Mouse (Mus musculus) forebrain, embryonic 13.5 days (tissue): ENCODE data around the gene Rab11fip4. TPM values are rescaled to one million over a fixed set of nuclear protein-coding genes. Genes with fewer than 3 reads are reported as not detected.
A peak's percentile ranks its signal among the peaks of the same experiment; 100 is the strongest.

Experiments used
- ATAC-seq: fragments of 200-750 bp; cut with Nextera tagmentation; 2 replicates; pipeline ENCODE4 v1.8.0; 2017
- H3K27ac ChIP-seq: fragments of 300-500 bp; sonication (generic); 2 replicates; pipeline ENCODE4 v1.5.1; 2015; ENCODE audit warnings: inconsistent platforms, mild to moderate bottlenecking, moderate library complexity
- H3K27me3 ChIP-seq: fragments of 300-500 bp; sonication (generic); 2 replicates; pipeline ENCODE4 v1.6.1; 2015; ENCODE audit warnings: mild to moderate bottlenecking, inconsistent platforms
- H3K36me3 ChIP-seq: fragments of 300-500 bp; sonication (generic); 2 replicates; pipeline ENCODE4 v1.6.1; 2015; ENCODE audit warnings: mild to moderate bottlenecking, inconsistent platforms; ENCODE audit not compliant: poor library complexity, severe bottlenecking
- H3K4me1 ChIP-seq: fragments of 300-500 bp; sonication (generic); 2 replicates; pipeline ENCODE4 v1.6.1; 2015; ENCODE audit warnings: inconsistent platforms
- H3K4me2 ChIP-seq: fragments of 300-500 bp; sonication (generic); 2 replicates; pipeline ENCODE4 v1.6.1; 2015; ENCODE audit warnings: inconsistent platforms, mild to moderate bottlenecking, moderate library complexity
- H3K4me3 ChIP-seq: fragments of 300-500 bp; sonication (generic); 2 replicates; pipeline ENCODE4 v1.5.1; 2015; ENCODE audit warnings: mild to moderate bottlenecking, inconsistent platforms
- H3K9ac ChIP-seq: fragments of 300-500 bp; sonication (generic); 2 replicates; pipeline ENCODE4 v1.6.1; 2015; ENCODE audit warnings: mild to moderate bottlenecking, inconsistent platforms
- H3K9me3 ChIP-seq: fragments of 300-500 bp; sonication (generic); replicated peaks from 2 replicates; pipeline ENCODE4 v1.6.1; 2016; ENCODE audit warnings: inconsistent platforms
- whole genome bisulfite sequencing: fragments of 180-500 bp; shearing (Covaris S2); methylation state at CpG from one replicate; pipeline ENCODE4 v1.1.7; 2015; 5-methylcytosine and 5-hydroxymethylcytosine counted together
- polyA plus RNA-seq: library from polyadenylated mRNA; unstranded; fragments of >200 nt; fragmentation: Nextera tagmentation; extraction: Ambion mirVana; gene quantifications from 2 replicates; pipeline ENCODE4 v1.2.1, GENCODE M21; 2015

Rab11fip4 gene
- polyA plus RNA-seq, 1 experiment from 2014 or later, result 16.2 TPM

DNA sequence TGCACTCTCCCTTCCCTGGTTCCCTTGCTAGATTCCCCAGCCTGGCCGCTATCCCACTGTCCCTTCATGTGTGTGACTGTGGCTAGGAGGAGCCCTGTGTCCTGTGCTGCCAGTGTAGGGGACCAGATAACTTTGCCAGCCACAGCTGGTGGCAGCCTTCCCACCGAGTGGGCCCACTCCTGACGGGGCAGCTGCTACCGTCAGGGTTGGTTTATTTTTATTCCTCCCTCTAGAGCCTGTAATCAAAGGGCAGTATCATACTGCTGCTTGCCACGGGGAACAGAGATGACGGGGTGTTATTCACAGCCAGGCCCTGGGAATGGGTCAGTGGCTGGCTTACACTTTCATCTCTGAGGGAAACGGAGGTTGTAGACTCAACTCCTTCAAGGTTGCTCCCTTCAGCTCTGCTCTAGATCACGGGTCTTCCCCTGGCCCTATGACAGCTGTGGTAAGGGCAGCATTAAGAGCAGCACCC, 53.7 kb downstream of the Rab11fip4 start:
- no peak for ATAC-seq
- H3K4me2 ChIP-seq, result no peak overlapping the region
- no peak overlapping the region for H3K4me3 ChIP-seq
- H3K9ac ChIP-seq, result no peak overlapping the region; the same call in 1 of the 2 replicates
- 48% methylated on average over 8 of the region's 8 CpGs for WGBS
- H3K4me1 ChIP-seq, result peaks cover 70% of the 10 kb centered on the region
- no peaks in the 10 kb centered on the region for H3K27me3 ChIP-seq
- no peaks in the 10 kb centered on the region for H3K36me3 ChIP-seq
- H3K9me3 ChIP-seq, result no peaks in the 10 kb centered on the region
- H3K27ac ChIP-seq, result 0 out of 2 replicates have a peak overlapping the region, but pooled peaks have one; percentile 25

DNA sequence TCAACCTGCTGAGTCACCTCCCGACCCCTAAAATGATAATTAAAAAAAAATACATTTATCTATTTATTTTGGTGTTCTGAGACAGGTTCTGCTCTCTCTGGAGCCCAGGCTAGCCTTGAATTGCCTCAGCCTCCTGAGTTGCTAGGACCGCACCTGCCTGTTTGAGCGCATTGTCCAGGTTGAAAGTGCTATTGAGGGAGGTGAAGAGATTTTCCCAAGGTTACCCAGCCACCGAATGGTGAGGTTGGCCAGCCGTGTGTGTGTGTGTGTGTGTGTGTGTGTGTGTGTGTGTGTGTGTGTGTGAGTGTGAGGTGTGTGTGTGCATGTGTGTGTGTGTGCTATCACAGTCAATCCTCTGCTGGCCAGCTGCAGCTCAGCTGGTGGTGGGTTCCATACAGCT, 55.0 kb downstream of the Rab11fip4 start:
- Histone ChIP-seq H3K27me3 (no peaks in the 10 kb centered on the region), H3K4me3 (no peak overlapping the region), H3K9ac (no peak overlapping the region), H3K36me3 (no peaks in the 10 kb centered on the region), H3K4me1 (peaks cover 69% of the 10 kb centered on the region), H3K9me3 (no peaks in the 10 kb centered on the region), H3K27ac (peak overlapping the region; percentile 85), H3K4me2 (no peak overlapping the region)
- no peak for ATAC-seq
- WGBS, result 57% methylated on average over 4 of the region's 5 CpGs

DNA sequence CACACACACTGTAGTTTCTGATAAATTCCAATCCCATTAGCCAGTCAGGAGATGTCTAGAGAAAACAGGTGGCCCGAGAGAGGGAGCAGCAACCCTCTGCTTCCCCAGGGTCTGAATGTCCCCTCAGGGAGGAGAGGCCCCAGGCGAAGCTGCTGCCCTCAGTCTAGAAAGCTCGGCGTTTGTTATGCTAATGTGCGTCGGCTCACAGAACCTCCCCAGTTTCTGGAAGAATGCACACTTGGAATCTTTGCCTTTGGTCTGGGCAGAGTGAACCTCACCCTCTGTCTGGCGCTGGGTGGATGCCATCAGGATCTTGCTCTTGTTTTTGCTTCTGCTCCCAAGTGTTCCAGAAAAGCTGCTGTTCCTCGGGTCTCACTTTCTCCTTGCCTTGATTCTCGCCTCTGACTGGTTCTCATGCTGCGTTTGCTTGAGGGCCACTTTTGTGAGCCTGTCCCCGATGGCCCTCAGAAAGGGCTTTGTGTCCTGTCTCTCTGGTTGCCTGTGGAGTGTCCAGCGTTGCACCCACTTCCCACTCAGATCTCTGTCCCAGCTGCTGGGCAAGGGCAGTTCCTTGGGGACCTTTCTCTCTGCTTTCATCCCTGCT, 55.6 kb downstream of the Rab11fip4 start:
- WGBS, result 2% methylated on average over 12 of the region's 12 CpGs
- no peak overlapping the region for H3K4me3 ChIP-seq
- H3K9ac ChIP-seq, result no peak overlapping the region
- H3K36me3 ChIP-seq, result no peaks in the 10 kb centered on the region
- H3K4me1 ChIP-seq, result peaks cover 68% of the 10 kb centered on the region
- peak overlapping the region; percentile 10 for H3K4me2 ChIP-seq
- peak overlapping the region; percentile 85 for H3K27ac ChIP-seq
- peak; percentile 80 for ATAC-seq
- no peaks in the 10 kb centered on the region for H3K9me3 ChIP-seq
- no peaks in the 10 kb centered on the region for H3K27me3 ChIP-seq

DNA sequence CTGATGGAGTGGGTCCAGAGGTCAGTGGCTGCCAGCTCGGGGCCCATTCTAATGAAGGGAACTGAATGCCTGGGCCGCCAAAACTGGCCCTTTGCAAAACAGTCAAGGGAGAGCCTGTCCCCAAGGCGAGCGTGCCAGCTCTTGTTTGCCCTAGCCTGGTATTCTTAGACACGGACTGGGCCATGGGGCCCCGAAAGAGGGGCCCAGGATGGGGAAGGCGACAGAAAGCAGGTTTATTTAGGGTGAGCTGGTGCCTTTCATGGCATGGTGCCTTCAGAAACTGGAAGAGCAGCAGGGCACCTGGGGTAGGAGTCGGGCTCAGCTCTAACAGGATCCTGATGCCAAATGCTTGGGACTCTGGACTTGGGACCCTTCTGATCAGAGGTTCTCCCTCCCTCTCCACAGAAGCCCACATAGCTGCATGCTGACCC, 56.1 kb downstream of the Rab11fip4 start:
- H3K27ac ChIP-seq, result peak overlapping the region; percentile 85
- H3K9me3 ChIP-seq, result no peaks in the 10 kb centered on the region
- H3K4me2 ChIP-seq, result peak overlapping the region; percentile 10
- H3K9ac ChIP-seq, result no peak overlapping the region
- WGBS, result 15% methylated on average over 8 of the region's 8 CpGs
- peaks cover 68% of the 10 kb centered on the region for H3K4me1 ChIP-seq
- no peaks in the 10 kb centered on the region for H3K27me3 ChIP-seq
- 0 out of 2 replicates have a peak, but pooled peaks have one; percentile 27 for ATAC-seq
- no peak overlapping the region for H3K4me3 ChIP-seq
- H3K36me3 ChIP-seq, result no peaks in the 10 kb centered on the region

DNA sequence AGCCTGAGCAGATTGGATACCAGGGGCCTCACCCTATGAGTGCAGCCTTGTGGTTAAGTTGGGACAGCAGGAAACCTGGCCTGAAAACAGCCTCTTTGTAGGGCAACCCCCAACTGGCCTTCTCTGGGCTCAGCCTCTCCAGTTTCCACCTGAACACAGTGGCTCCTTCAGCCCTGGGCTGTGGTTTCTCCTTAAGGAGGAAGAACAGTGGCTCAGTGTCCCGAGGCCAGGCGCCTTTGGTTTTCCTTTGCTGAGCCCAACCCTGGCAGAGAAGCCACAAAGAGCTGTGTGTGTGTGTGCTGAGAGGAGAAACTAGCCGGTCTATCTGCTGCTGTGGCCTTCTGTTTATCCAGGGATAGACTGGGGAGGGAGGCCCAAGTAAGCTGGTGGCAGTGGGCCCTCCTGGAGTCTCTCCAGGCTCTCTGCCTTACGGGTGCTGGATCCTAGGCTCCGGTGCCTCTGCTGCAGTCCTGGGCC, 59.4 kb downstream of the Rab11fip4 start:
- Histone ChIP-seq H3K9me3 (no peaks in the 10 kb centered on the region), H3K4me3 (no peak overlapping the region), H3K27me3 (no peaks in the 10 kb centered on the region), H3K27ac (peak overlapping the region; percentile 31), H3K4me2 (no peak overlapping the region), H3K4me1 (peaks cover 48% of the 10 kb centered on the region), H3K9ac (0 out of 2 replicates have a peak overlapping the region, but pooled peaks have one; percentile 2), H3K36me3 (no peaks in the 10 kb centered on the region)
- 26% methylated on average over 5 of the region's 5 CpGs for WGBS
- ATAC-seq, result no peak

DNA sequence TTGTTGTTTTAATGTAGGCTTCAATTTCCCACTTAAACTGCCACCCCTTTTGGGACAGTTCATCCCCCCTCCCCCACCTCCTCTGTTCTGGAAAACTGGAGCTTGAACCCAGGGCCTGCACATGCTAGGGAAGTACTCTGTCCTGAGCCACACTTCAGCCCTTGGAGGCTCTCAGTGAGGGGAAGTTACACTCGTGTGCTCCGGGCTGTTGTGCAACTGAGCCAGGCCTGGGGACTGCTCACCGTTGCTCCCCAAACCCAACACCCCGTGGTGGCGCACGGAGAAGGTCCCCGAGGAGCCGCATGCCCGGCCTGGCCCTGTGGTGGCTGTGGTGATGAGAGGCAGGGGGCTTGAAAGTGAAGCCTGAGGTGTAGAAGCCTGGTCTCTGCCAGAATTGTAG, 61.2 kb downstream of the Rab11fip4 start:
- Histone ChIP-seq H3K27ac (no peak overlapping the region), H3K9ac (no peak overlapping the region), H3K4me1 (peaks cover 30% of the 10 kb centered on the region), H3K9me3 (no peaks in the 10 kb centered on the region), H3K27me3 (no peaks in the 10 kb centered on the region), H3K36me3 (no peaks in the 10 kb centered on the region), H3K4me3 (no peak overlapping the region), H3K4me2 (no peak overlapping the region)
- 82% methylated on average over 9 of the region's 9 CpGs for WGBS
- 0 out of 2 replicates have a peak, but pooled peaks have one; percentile 10 for ATAC-seq

DNA sequence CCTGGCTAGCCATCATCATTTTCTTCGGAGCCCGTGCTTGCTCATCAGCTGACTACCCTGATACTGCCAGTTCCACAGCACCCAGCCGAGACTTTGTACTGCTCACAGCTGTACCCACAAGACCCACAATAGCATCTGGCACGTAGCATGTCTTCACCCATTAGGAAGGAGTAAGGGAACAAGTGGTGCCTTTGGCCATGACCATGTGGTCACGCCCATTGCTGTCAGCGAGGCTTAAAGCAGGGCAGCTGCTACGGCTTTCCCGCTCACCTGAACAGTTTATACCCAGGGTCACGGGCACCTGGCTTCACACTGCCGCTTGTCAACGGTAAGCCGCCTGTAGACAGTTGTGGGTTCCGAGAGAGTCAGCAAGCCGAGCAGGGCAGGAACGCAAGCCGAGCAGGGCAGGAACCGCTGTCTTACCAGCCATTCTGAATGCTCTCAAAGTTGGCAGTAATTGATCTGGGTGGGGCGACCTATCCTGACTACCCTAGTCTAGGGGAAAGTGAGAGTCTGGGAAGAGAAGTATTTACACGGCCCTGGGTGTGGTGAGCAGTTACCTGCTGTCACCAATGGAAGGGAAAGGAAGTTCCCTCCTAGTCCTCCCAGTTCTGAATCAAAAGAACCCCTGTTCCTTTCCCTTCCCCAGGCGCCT, 62.0 kb downstream of the Rab11fip4 start:
- peaks cover 23% of the 10 kb centered on the region for H3K4me1 ChIP-seq
- WGBS, result 87% methylated on average over 20 of the region's 20 CpGs
- H3K9ac ChIP-seq, result no peak overlapping the region
- no peaks in the 10 kb centered on the region for H3K27me3 ChIP-seq
- H3K36me3 ChIP-seq, result no peaks in the 10 kb centered on the region
- ATAC-seq, result no peak
- H3K9me3 ChIP-seq, result no peaks in the 10 kb centered on the region
- no peak overlapping the region for H3K27ac ChIP-seq
- H3K4me3 ChIP-seq, result no peak overlapping the region
- H3K4me2 ChIP-seq, result no peak overlapping the region

DNA sequence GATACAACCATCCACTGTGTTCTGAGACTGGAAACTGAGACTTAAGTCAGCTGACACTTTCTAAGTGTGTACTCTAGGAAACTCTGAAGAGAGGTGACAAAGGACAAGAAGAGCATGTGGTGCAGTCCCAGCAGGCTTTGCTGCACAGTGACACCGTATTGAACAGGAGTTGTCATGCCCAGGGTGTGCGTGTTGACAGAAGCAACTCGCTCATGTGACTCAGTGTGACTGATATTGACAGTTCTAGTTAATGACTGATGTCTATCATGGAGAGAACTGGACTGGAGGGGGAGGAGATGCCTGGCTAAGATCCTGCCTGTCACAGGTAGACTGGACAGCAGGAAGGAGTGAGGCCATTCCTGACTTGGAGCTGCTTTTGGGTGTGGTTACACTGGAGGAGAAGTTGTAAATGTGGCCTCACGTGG, 63.4 kb downstream of the Rab11fip4 start:
- Histone ChIP-seq H3K9me3 (no peaks in the 10 kb centered on the region), H3K4me1 (peaks cover 15% of the 10 kb centered on the region), H3K36me3 (no peaks in the 10 kb centered on the region), H3K4me3 (no peak overlapping the region), H3K4me2 (no peak overlapping the region), H3K27me3 (no peaks in the 10 kb centered on the region), H3K27ac (no peak overlapping the region), H3K9ac (no peak overlapping the region)
- ATAC-seq, result no peak
- 89% methylated on average over 4 of the region's 4 CpGs for WGBS

DNA sequence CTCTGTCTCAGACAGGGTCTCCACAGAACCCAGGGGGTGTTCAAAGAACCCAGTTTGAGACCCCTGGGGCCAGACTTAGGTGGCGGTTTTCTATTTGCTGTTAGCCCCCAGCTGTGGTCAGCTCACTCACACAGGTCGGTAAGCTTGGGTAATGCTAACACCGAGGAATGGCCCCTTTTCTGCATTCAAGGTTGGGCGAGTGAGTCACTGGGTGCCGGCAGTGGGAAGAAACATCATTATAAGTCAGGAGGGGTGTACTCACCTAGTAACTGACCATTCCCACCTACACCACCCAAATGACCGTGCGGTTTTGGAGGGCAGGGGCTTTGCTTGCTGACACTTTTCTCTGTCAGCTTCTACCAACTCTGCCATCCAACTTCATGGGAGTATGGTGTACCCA, 64.6 kb downstream of the Rab11fip4 start:
- Histone ChIP-seq H3K9ac (no peak overlapping the region), H3K27ac (no peak overlapping the region), H3K4me3 (no peak overlapping the region), H3K4me2 (no peak overlapping the region), H3K36me3 (no peaks in the 10 kb centered on the region), H3K27me3 (no peaks in the 10 kb centered on the region), H3K4me1 (peaks cover 10% of the 10 kb centered on the region), H3K9me3 (no peaks in the 10 kb centered on the region)
- no peak for ATAC-seq
- 92% methylated on average over 7 of the region's 7 CpGs for WGBS

DNA sequence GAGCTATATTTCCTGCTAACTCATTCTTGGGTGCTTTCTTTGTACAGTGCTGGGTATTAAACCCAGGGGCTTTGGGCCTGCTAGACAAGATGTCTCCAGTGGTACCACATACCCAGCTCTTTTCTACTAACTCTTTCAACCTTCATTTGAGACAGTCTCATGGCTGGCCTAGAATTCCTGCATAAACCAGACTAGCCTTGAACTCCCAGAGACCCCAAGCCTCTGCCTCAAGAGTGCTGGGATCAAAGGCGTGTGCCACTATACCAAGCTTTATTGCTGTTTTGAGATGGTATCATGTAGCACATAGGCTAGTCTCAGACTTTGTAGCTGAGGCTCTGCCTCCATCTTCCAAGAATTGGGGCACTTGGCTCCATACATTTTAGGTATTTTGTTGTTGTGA, 65.5 kb downstream of the Rab11fip4 start:
- peaks cover 14% of the 10 kb centered on the region for H3K4me1 ChIP-seq
- WGBS, result 95% methylated on average over 1 of the region's 1 CpGs
- ATAC-seq, result no peak
- no peaks in the 10 kb centered on the region for H3K36me3 ChIP-seq
- no peak overlapping the region for H3K9ac ChIP-seq
- no peak overlapping the region for H3K4me3 ChIP-seq
- H3K27me3 ChIP-seq, result no peaks in the 10 kb centered on the region
- no peaks in the 10 kb centered on the region for H3K9me3 ChIP-seq
- H3K4me2 ChIP-seq, result no peak overlapping the region
- no peak overlapping the region for H3K27ac ChIP-seq

DNA sequence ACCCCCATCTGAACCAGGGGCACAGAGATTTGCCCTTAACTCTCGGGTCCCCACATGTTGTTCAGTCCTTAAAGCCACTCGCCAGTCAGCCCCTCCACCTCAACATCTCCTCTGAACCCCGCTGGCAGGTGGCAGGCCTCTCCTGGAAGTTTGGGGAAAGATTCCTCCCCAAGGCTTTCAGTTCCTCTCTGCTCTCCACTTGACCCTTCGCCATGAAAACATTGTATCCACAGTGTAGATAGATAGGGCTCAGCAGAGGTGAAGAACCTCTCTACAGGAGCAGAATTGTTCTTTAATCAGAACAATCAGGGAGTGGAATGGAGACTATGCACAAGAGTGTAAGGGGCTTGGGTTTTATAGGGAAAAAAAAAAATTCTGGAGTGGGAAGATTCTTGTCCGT, 66.0 kb downstream of the Rab11fip4 start:
- Histone ChIP-seq H3K27me3 (no peaks in the 10 kb centered on the region), H3K4me2 (no peak overlapping the region), H3K4me1 (peaks cover 20% of the 10 kb centered on the region), H3K9ac (no peak overlapping the region), H3K36me3 (no peaks in the 10 kb centered on the region), H3K4me3 (no peak overlapping the region), H3K9me3 (no peaks in the 10 kb centered on the region), H3K27ac (no peak overlapping the region)
- WGBS, result 79% methylated on average over 5 of the region's 5 CpGs
- ATAC-seq, result no peak

DNA sequence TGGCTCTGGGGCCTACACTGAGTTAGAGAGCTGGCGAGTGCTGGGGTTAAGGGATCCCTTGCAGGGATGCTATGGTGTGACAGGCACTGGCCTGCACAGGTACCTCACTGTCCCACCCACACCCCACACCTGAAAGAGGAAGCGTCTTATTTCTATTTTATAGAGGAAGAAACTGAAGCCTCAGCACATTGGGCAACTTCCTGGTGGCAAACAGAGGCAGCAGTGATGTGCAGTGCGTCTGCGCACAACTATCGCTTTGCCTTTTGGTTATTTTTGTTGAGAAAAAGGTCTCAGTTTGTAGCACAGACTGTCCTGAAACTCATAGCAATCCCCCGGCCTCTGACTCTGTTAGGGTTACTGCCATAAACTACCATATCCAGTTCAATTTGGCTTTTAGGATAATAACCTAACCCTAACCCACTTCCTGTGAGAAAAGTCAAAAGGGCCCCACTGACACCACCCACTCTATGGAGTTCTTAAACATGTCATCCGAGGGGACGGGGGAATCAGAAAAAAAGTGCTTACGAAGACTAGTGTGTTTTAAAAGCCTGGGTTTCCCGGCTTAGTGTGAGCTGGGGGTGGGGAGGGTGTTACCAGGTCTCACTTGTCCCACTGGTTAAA, 67.3 kb downstream of the Rab11fip4 start:
- Histone ChIP-seq H3K9ac (no peak overlapping the region), H3K36me3 (no peaks in the 10 kb centered on the region), H3K27ac (no peak overlapping the region), H3K27me3 (no peaks in the 10 kb centered on the region), H3K4me1 (peaks cover 32% of the 10 kb centered on the region), H3K9me3 (no peaks in the 10 kb centered on the region), H3K4me3 (no peak overlapping the region), H3K4me2 (no peak overlapping the region)
- ATAC-seq, result no peak
- WGBS, result 92% methylated on average over 10 of the region's 10 CpGs
